Mouse (Mus musculus) midbrain, postnatal 0 days (tissue): ENCODE results near the gene Prepl. TPM values are rescaled to one million over a fixed set of nuclear protein-coding genes. Genes with fewer than 3 reads are reported as not detected.

Experiments used
- ATAC-seq: fragments of 200-750 bp; cut with Nextera tagmentation; 2 replicates; pipeline ENCODE4 v1.8.0; 2017; ENCODE audit warnings: moderate number of reproducible peaks, mild to moderate bottlenecking, moderate TSS enrichment, moderate library complexity; ENCODE audit not compliant: low FRiP score
- DNase-seq: peaks from one replicate; pipeline ENCODE4 v3.0.0-alpha.2; 2015; ENCODE audit warnings: low spot score
- H3K27ac ChIP-seq: fragments of 300-500 bp; sonication (generic); 2 replicates; pipeline ENCODE4 v1.5.1; 2014; ENCODE audit warnings: low read depth, mild to moderate bottlenecking, low read length, mixed read lengths
- H3K27me3 ChIP-seq: fragments of 300-500 bp; sonication (generic); 2 replicates; pipeline ENCODE4 v1.6.1; 2014; ENCODE audit warnings: low read length, control low read depth, mixed read lengths; ENCODE audit not compliant: insufficient read depth
- H3K36me3 ChIP-seq: fragments of 300-500 bp; sonication (generic); 2 replicates; pipeline ENCODE4 v1.6.1; 2014; ENCODE audit warnings: low read length, control low read depth, mixed read lengths; ENCODE audit not compliant: insufficient read depth
- H3K4me1 ChIP-seq: fragments of 300-500 bp; sonication (generic); 2 replicates; pipeline ENCODE4 v1.6.1; 2014; ENCODE audit warnings: mild to moderate bottlenecking, control low read depth, antibody characterized with exemption, low read length, mixed read lengths; ENCODE audit not compliant: insufficient read depth
- H3K4me2 ChIP-seq: fragments of 300-500 bp; sonication (generic); 2 replicates; pipeline ENCODE4 v1.6.1; 2014; ENCODE audit warnings: low read depth, mild to moderate bottlenecking, low read length, mixed read lengths; ENCODE audit not compliant: poor library complexity, severe bottlenecking
- H3K4me3 ChIP-seq: fragments of 300-500 bp; sonication (generic); 2 replicates; pipeline ENCODE4 v1.5.1; 2014; ENCODE audit warnings: low read depth, mild to moderate bottlenecking, low read length, moderate library complexity
- H3K9ac ChIP-seq: fragments of 300-500 bp; sonication (generic); replicated peaks from 2 replicates; pipeline ENCODE4 v1.6.1; 2014; ENCODE audit warnings: mild to moderate bottlenecking, low read length, moderate library complexity, mixed read lengths; ENCODE audit not compliant: poor library complexity, severe bottlenecking
- H3K9me3 ChIP-seq: fragments of 300-500 bp; sonication (generic); 2 replicates; pipeline ENCODE4 v1.6.1; 2016; ENCODE audit warnings: low read length, control low read depth
- CTCF ChIP-seq: IDR thresholded peaks from 2 replicates; pipeline ENCODE4 v1.5.1; 2016; ENCODE audit warnings: antibody characterized with exemption, mild to moderate bottlenecking
- WGBS: fragments of 180-500 bp; shearing (Covaris S2); extraction: QIAGEN DNeasy Blood & Tissue Kit; methylation state at CpG from one replicate; pipeline ENCODE4 v1.1.7; 2014; 5-methylcytosine and 5-hydroxymethylcytosine counted together
- polyA plus RNA-seq: library from polyadenylated mRNA; unstranded; fragments of >200 nt; fragmentation: Nextera tagmentation; extraction: Ambion mirVana; gene quantifications from 2 replicates; pipeline ENCODE4 v1.2.1, GENCODE M21; 2015
- total RNA-seq: library from RNA; depleted of rRNA; stranded (reverse); fragments of >200 nt; gene quantifications from 2 replicates; pipeline ENCODE4 v1.2.3, GENCODE M21; 2014

Prepl gene
- total and polyA plus RNA-seq, 2 experiments from 2014 or later = 111 to 150 TPM

DNA sequence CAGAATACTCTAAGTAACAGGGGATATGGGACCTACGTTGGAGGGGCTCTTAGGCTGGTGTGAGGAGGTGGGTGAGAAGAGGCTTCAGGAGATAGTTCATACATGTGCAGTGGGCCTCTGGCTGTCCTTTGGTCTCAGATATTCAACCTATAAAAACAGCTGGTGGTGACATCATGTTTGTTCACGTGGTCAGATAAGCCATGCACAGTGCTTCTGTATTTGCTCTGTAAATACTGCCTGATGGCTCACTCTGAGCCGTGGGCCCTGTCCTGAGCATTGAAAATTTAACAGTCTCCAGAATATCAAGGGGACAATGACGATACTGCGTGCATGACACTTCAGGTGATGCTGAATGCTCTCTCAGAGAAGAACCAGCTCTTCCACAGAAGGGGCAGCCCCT is 52.2 kb downstream of the Prepl start:
- Histone ChIP-seq H3K9me3 (no peaks in the 10 kb centered on the region), H3K27ac (no peak overlapping the region), H3K4me1 (no peaks in the 10 kb centered on the region), H3K27me3 (no peaks in the 10 kb centered on the region), H3K4me2 (no peak overlapping the region), H3K36me3 (no peaks in the 10 kb centered on the region), H3K9ac (no peak overlapping the region), H3K4me3 (no peak overlapping the region)
- WGBS = 86% methylated on average over 5 of the region's 5 CpGs
- ATAC-seq (no peak), DNase-seq (no peak)
- TF ChIP-seq CTCF = no peak

DNA sequence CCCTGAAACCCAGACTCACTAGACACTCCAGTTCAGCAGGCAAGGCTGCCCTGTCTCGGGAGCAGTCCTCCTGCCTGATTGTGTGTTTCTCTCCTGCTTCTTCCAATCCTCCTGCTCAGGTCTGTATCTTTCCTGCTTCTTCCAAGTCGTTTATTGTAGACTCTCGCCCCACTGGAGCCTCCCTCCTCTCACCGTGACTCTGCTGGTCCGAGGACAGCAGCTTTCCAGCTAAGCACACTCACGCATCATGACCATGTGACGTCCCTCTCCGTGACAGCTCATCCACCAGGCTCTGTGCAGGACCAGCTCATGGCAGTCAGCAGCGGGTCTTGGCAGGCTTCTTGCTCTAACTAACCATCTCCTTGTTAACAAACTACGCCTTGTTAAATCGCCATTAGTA is 56.0 kb downstream of the Prepl start:
- TF ChIP-seq CTCF = no peak
- Histone ChIP-seq H3K9ac (no peak overlapping the region), H3K27me3 (no peaks in the 10 kb centered on the region), H3K4me3 (no peak overlapping the region), H3K9me3 (no peaks in the 10 kb centered on the region), H3K36me3 (no peaks in the 10 kb centered on the region), H3K27ac (no peak overlapping the region), H3K4me2 (no peak overlapping the region), H3K4me1 (no peaks in the 10 kb centered on the region)
- ATAC-seq (no peak; the same call in 1 of the 2 replicates), DNase-seq (peak; percentile 23)
- WGBS = 63% methylated on average over 11 of the region's 11 CpGs

GRCm38 (mm10) chr17:85033087-85033486 is 57.0 kb downstream of the Prepl start:
- H3K27me3 ChIP-seq = no peaks in the 10 kb centered on the region
- no peak for TF ChIP-seq CTCF
- no peak for DNase-seq
- H3K36me3 ChIP-seq = no peaks in the 10 kb centered on the region
- no peak overlapping the region for H3K4me3 ChIP-seq
- no peaks in the 10 kb centered on the region for H3K9me3 ChIP-seq
- ATAC-seq = no peak
- H3K9ac ChIP-seq = no peak overlapping the region
- H3K4me2 ChIP-seq = no peak overlapping the region
- 88% methylated on average over 3 of the region's 3 CpGs for WGBS
- H3K27ac ChIP-seq = no peak overlapping the region
- H3K4me1 ChIP-seq = no peaks in the 10 kb centered on the region

DNA sequence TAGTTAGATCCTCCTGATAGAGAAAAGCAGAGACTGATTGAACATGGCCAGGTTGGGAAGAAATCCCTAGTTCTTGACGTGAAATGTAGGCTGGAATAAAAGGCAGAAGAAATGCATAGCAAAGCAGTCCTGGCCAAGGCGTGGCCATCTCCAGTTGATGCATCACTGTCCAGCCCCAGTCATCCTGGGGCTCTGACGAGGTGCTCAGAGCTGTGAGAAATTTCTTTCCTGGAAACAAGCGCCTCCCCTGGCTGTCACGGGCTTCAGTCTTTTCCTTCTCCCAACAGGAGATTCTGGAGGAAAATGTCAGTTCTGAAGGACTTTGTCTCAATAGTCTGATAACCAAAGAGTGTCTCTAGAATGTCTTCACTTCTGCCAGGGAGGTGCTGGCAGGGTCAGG is 59.4 kb downstream of the Prepl start:
- no peak for ATAC-seq
- no peak for DNase-seq
- no peaks in the 10 kb centered on the region for H3K4me1 ChIP-seq
- no peak overlapping the region for H3K4me2 ChIP-seq
- no peaks in the 10 kb centered on the region for H3K9me3 ChIP-seq
- H3K27me3 ChIP-seq = no peaks in the 10 kb centered on the region
- no peak overlapping the region for H3K4me3 ChIP-seq
- WGBS = 82% methylated on average over 5 of the region's 5 CpGs
- H3K36me3 ChIP-seq = no peaks in the 10 kb centered on the region
- TF ChIP-seq CTCF = no peak
- no peak overlapping the region for H3K27ac ChIP-seq
- H3K9ac ChIP-seq = no peak overlapping the region

DNA sequence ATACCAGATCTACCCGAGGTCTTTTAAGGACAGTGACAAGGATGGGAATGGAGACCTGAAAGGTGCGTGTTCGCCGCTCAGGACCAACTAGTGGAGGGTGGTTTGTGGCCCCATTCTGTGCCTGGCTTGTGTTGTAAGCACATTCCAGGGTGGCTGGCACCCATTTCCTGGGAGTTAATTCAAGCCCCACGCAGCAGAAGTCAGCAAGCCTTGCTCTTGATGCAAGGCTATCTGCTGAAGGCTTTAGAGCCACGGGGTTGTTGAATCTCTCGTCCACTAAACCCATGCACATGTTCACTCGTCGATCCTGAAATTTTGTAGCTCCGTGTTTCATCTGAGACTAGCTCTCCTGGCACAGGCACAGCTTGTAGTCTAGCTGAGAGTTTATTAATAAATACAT is 61.2 kb downstream of the Prepl start:
- Histone ChIP-seq H3K9ac (no peak overlapping the region), H3K9me3 (no peaks in the 10 kb centered on the region), H3K4me3 (no peak overlapping the region), H3K4me2 (no peak overlapping the region), H3K27ac (no peak overlapping the region), H3K27me3 (no peaks in the 10 kb centered on the region), H3K36me3 (no peaks in the 10 kb centered on the region), H3K4me1 (no peaks in the 10 kb centered on the region)
- WGBS = 93% methylated on average over 10 of the region's 10 CpGs
- no peak for ATAC-seq
- TF ChIP-seq CTCF = no peak
- no peak for DNase-seq

DNA sequence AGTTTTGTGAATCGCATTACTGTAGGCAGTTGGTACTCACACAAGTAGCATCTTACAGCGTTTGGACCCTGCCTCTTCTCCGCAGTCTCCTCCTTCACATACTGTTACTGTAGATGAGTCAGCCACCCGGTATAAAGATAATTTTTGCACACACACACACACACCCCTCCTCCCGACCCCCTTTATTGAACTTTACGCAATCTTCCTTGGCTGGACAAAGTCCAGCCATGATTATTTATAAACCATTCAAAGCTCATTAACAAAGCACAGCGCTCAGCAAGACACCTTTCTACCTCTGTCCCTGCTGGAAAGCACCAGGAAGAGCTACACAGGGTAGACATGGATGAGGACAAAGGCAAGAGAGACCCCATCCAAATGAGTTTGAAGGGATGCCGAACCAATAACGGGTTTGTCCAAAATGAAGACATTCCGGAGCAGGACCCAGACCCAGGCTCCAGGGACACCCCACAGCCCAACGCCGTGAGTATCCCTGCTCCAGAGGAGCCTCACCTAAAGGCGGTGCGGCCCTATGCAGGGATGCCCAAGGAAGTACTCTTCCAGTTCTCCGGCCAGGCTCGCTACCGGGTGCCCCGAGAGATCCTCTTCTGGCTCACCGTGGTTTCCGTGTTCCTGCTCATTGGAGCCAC is 61.8 kb downstream of the Prepl start, which contains the start of gene Slc3a1:
Gene Slc3a1 (plus strand): TSS at position 284 of the 647 bp plus-strand sequence.
- Histone ChIP-seq H3K4me3 (no peak within 1 kb of the TSS), H3K36me3 (no peaks in the 10 kb centered on the region), H3K27me3 (no peaks in the 10 kb centered on the region), H3K4me2 (no peak within 1 kb of the TSS), H3K9ac (no peak within 1 kb of the TSS), H3K27ac (no peak within 1 kb of the TSS), H3K9me3 (no peaks in the 10 kb centered on the region), H3K4me1 (no peaks in the 10 kb centered on the region)
- TF ChIP-seq CTCF = no peak
- no peak for ATAC-seq
- DNase-seq = no peak
- WGBS = 87% methylated on average over 20 of the region's 20 CpGs
